Mouse (Mus musculus): ENCODE data around the gene Gas2.

The Gas2 gene

GRCm38 (mm10) chr7:51861250-51862096 lies at the start of gene Gas2:
Gas2 (plus strand) TSS chr7:51862015.
- DNase-seq (ENCODE audit: low spot score), result peak; percentile 77

DNA sequence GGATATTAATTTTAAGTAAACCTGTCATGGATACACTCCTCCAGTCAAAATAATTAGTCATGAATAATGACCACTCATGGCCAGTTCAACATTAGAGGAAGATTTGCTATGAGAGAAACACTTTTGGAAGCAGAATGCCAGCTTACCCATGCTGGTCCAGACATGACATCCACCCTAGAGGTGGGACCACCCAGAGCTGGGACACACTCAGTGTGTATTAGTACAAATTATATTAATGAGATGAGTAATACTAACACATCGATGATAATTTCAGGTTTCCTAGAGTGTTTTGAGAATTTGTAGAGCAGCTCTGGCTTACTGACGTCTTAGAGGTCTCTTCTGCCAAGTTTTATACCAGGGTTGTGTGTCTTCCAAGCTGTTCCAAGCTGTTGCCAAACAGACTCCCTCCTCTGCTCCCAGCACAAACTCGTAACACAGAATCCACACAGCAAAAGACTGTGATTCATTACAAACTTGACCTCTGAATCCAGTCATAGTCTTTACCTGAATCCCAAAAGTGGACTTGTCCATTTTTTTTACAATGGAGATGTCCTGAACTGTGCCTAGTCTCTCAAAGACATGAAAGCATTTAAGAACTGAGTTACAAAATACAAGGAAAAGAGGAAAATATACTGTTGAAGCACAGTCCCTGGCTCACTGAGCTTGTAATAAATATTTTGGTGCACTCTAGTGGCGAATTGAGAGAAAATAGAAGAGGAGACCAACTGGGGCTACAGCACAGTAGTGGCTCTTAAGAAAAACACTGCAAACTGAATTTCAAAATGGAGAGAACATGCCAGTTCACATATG lies 46.1 kb upstream of the Gas2 start:
- DNase-seq (ENCODE audit: low spot score), result no peak

DNA sequence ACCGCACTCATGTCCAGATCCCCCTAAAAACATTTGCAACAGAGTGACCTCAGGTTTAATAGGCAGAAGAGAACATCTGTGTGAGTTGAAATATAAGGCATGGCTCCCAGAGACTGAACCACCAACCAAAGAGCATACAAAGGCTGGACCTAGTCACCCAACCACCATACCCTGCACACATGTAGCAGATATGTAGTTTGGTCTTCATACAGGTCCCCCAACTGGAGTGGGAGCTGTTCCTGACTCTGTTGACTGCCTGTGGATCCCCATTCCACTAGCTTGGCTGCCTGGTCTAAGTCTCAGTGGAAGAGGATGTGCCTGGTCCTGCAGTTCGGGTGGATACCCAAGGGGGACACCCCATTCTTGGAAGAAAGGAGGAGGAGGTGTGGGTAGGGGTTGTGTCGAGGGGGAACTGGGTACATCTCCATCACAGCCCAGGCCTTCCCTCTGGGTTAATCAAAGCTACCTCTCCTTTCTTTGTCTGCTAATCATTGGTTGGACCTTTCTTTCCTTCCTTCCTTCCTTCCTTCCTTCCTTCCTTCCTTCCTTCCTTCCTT lies 45.5 kb upstream of the Gas2 start:
- no peak for DNase-seq (ENCODE audit: low spot score)

- DNase-seq (ENCODE audit: low spot score), result no peak
Observed at GRCm38 (mm10) chr7:51818251-51818974, 43.4 kb upstream of the Gas2 start.

DNA sequence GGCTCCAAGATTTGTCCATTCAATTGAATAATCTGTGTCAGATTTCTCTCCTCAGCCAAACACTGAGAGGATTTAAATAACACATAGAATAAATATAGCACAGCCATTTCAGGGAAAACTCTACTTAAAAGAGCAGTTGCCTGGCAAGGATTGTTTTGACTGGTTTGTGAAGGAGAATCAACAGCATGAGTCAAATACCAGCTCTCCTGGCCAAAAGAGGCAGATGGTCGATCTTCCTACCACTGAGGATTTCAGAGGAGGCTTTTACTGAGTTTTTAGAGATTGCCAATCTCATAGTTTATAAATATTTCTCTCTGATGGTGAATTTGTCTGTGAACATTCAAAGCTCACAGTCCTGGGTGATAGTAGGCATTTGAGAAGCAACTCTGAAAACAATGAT lies 41.9 kb upstream of the Gas2 start:
- no peak for DNase-seq (ENCODE audit: low spot score)

GRCm38 (mm10) chr7:51821467-51821866 lies 40.3 kb upstream of the Gas2 start:
- DNase-seq (ENCODE audit: low spot score), result no peak

DNA sequence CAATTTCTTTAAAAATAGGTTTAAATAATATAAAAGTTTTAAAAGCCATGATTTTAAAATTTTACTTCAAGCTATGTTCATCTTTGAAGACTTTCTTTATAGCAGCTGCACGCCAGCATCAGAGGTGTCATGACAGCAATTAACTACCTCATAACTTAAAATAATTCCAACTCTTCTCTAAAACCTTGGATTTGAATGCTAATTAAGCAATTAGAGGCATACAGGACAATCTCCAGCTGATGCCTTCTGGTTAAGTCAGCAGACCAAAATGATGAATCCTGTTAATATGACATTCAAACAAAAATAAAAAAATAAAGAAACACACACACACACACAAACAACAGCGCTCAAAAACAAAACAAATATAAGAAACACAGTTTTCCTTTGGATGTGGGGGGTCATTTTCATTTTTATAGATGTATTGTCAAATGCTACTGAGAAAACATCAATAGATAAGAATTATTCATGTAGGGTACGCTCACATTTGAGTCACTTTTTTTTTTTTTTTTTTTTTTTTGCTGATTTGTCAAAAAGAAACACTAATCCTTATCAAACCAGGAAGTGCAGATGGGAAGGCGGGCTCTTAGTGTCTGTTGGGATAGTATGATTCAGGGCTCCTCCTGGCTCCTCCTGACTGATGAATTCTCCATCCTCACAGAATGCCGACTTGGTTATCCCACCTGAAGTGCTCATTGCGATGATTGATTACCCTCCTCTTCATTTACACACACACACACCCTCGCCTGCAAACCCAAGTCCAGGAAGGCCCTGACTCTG lies 38.1 kb upstream of the Gas2 start:
- DNase-seq (ENCODE audit: low spot score), result no peak

- no peak for DNase-seq (ENCODE audit: low spot score)
Observed at GRCm38 (mm10) chr7:51831917-51832316, 29.9 kb upstream of the Gas2 start.

DNA sequence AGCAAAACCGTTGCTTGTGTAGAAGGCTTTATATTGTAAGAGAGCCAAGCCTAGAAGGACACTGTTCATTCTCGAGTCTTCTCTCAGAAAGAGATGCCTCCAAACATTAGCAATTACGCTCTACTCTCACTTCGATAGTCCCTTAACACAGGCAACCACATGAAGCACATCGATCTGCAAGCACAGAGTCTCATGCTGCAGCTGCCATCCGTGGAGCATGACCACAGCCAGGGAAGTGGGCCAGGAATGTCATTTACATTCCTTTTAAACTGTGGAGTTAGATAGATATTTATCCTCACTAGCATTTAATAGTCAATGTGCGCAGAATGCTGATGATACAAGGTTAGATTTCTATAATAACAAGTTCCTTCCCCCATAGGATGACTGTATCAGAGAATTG lies 21.3 kb upstream of the Gas2 start:
- no peak for DNase-seq (ENCODE audit: low spot score)

- no peak for DNase-seq (ENCODE audit: low spot score)
Observed at GRCm38 (mm10) chr7:51850877-51851276, 10.9 kb upstream of the Gas2 start.

DNA sequence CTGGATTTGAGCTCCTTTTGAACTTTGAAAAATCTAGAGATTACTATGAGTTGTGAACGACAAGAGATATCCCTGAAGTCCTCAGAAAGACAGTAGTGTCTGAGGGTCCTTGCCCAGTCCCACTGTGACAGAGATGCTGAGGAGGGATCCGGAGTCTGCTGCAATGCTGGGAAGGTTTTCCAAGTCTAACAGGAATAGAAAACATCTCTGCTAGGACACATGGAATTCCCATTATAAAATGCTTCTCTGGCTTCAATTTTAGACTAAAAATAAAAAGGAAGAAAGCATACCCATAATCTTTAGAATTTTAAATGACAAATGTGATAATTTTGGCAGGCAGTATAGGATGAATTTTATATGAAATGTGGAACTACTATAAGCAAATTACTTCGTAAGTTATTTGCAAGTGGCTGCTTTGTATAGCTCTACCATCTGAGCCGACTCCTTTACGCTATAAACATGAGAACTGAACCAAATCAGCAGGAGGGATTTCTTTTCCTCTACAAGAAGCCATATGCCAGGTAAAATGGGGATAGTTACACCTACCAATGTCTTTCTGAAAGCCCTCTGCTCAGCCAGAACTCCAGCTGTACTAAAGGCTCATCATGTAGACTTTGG lies 9.8 kb upstream of the Gas2 start:
- DNase-seq (ENCODE audit: low spot score), result no peak

DNA sequence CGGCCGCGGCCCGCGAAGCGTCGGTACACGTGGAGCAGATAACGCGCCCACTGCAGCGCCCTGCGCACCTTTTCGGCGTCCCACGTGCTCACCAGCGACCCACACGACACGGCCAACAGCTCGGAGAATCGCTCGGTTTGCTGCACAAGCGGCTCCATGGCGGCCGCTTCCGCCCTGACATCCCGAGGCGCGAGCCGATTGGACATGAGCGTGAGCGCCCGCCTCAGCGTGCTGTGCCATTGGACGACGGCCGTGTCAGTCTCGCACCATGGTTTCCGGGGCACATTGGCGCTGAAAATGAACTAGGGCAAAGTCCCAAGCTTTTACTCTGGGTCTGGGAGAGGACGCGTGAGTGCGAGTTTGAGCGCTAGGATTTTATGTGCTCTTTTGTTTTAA lies 280 bp downstream of the Gas2 start, which contains the start of gene Fancf:
Gene Fancf, minus strand, starts transcription at position 171 of the 396 bp plus-strand sequence.
- peak; percentile 91 for DNase-seq (ENCODE audit: low spot score)

DNA sequence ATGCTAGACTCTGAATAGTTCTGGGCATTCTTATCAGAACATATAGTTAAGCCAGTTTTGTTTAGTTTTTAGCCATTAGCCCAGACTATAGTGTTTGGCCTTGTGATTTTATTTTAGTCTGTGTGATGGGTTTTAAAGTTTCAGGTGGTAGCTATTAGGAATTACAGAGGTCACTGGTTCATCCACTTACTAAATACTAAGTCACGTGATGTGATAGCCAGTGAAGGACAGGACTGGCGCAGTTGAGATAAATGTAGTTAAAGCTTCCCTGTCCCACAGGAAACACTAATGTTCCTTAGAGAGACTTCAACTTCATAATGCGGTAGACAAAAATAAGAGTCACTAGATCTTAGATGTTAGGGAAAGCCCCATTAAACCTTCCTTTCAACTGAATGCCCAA lies 1.0 kb downstream of the Gas2 start:
- no peak for DNase-seq (ENCODE audit: low spot score)

DNA sequence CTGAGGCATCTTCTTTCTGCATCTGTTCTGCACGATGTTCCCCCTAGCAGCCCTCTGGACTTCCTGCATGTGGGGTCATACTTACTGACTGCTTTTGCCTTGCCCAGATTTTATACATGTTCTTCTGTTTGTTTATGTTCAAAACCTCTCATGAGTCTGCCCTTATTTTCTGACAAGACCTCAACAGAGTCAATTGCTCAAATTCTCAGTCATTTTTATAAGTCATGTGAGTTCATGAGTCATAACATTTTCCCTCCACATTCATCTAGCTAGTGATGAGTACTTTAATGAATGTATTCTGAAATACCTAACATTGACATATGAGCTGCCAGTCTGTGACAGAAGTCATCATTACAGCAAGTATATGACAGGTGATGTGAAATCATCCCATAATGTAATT lies 3.5 kb downstream of the Gas2 start:
- no peak for DNase-seq (ENCODE audit: low spot score)

- DNase-seq (ENCODE audit: low spot score), result no peak
Observed at GRCm38 (mm10) chr7:51867983-51868382, 6.2 kb downstream of the Gas2 start.

- DNase-seq (ENCODE audit: low spot score), result no peak
Observed at GRCm38 (mm10) chr7:51872041-51872440, 10.2 kb downstream of the Gas2 start.

DNA sequence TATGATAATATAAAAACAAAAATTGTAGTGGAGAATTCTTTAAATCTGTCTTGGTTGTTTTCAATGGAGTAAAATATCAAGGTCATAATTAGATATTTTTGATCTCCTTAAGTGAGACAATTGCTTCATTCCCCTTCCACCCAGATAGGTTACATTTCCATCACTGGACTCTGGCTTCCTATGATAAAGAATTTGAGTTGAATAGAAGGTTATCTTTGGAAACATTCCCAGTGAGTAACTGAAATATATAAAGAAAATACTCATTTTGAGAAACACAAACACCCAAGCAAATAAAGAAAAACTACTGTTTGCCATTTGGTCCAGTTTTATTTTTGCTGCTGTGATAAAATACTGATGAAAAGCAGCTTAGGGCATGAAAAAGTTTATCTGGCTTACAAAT lies 10.8 kb downstream of the Gas2 start:
- no peak for DNase-seq (ENCODE audit: low spot score)

DNA sequence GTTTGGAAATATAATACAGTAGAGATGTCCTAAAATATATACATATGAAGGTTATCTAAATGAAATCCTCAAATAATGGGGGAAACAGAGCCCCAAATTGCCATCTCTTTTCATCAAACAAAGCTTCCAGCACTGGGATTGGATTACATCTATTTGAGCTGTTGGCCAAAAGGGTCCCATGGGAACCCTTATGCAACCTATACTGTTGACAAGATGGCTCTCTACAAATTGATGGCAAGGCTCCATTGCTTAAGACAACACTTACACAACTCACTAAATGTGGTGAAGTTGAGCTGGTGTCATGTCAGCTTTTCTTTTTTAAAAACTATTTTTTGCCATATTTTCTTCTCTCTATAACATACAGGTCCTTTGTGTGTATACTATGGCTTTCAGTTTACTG lies 14.5 kb downstream of the Gas2 start:
- DNase-seq (ENCODE audit: low spot score), result no peak

- no peak for DNase-seq (ENCODE audit: low spot score)
Observed at GRCm38 (mm10) chr7:51878730-51879129, 16.9 kb downstream of the Gas2 start.

- DNase-seq (ENCODE audit: low spot score), result peak; percentile 5
Observed at GRCm38 (mm10) chr7:51879136-51879723, 17.4 kb downstream of the Gas2 start.

DNA sequence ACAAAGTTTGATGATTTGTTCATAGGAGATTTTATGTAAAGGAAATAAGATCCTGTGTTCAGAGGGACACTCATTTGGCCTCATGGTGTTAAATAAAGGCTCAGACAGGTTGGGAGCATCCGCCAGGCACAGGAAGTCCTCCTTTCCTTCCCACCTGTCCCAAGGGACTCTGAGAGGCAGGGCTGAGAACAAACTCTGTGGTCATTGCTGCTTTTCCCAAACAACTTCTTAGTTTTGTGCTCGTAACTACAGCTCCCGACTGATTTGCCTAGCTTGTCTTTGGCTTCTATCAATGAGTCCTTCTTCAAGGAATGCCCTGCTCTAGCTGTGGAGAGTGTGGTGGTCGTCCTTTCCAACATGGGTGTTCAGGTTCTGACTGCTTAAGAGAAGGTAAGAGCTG lies 18.3 kb downstream of the Gas2 start:
- DNase-seq (ENCODE audit: low spot score), result no peak

Measured in ovary, adult 18-20 months (tissue).